Mouse (Mus musculus): ENCODE measurements at regions not wholly inside any gene's neighbourhood (a gene's known extent, or its start where the extent isn't known, plus 50 kb on each side); places are given as distances from the start of the nearest gene placed in this dataset.

DNA sequence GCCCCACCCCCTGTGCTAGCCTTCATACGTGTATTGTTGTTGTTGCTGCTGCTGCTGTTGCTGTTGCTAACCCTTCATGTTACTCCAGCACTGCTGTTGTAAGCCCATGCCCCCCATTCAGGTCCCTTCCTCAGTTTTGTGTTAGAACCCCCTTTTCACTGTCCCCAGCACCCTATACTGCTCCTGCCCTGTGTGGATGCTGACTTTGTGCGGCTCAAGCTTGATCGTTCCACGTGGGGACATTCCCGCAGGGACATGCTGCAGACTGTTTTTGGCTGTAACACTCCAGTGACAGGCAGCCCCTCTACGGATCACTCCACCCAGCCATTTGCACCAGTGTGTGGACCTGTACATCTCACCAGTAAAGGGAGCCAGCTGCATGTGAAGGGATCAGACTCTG lies 142.7 kb upstream of the Tmem45b start:
- no peak for TF ChIP-seq CTCF (IDR thresholded peaks at IDR 0.05 in 2 of 3, conservative IDR thresholded peaks at IDR 0.05 in 1 of 3; ENCODE audit: control insufficient read depth in 1 of 3, insufficient read depth in 1 of 3, low read depth in 2 of 3, low read length in 3 of 3, poor library complexity in 1 of 3, severe bottlenecking in 1 of 3)
- no peak for TF ChIP-seq ZMIZ1 (IDR thresholded peaks at IDR 0.05; ENCODE audit: low read depth, low read length)
- no peak for TF ChIP-seq POLR2A (IDR thresholded peaks at IDR 0.05; ENCODE audit: control insufficient read depth in 1 of 2, insufficient read depth in 1 of 2, low read depth in 1 of 2, low read length in 2 of 2, poor library complexity in 1 of 2)
- TF ChIP-seq HCFC1 (IDR thresholded peaks at IDR 0.05; ENCODE audit: low read depth, low read length) = no peak
- TF ChIP-seq POLR2AphosphoS2 (IDR thresholded peaks at IDR 0.05; ENCODE audit: low read length) = no peak

Data from MEL (cell line).